Mouse (Mus musculus) intestine, embryonic 14.5 days (tissue): ENCODE results near the gene Kmo. TPM values are rescaled to one million over a fixed set of nuclear protein-coding genes. Genes with fewer than 3 reads are reported as not detected.

Experiments used
- ATAC-seq: fragments of 200-750 bp; cut with Nextera tagmentation; replicated peaks from 2 replicates; pipeline ENCODE4 v1.8.0; 2017; ENCODE audit warnings: low read depth, moderate number of reproducible peaks, moderate TSS enrichment, moderate library complexity; ENCODE audit not compliant: low FRiP score, low TSS enrichment
- DNase-seq: peaks from one replicate; pipeline ENCODE4 v3.0.0-alpha.2; 2018; ENCODE audit warnings: low spot score
- H3K27ac ChIP-seq: fragments of 300-500 bp; sonication (generic); 2 replicates; pipeline ENCODE4 v1.5.1; 2014; ENCODE audit warnings: low read depth, mild to moderate bottlenecking, control low read depth
- H3K27me3 ChIP-seq: fragments of 300-500 bp; sonication (generic); replicated peaks from 2 replicates; pipeline ENCODE4 v1.6.1; 2014; ENCODE audit warnings: low read length, control low read depth; ENCODE audit not compliant: control insufficient read depth, insufficient read depth
- H3K36me3 ChIP-seq: fragments of 300-500 bp; sonication (generic); 2 replicates; pipeline ENCODE4 v1.6.1; 2014; ENCODE audit warnings: low read length, control low read depth; ENCODE audit not compliant: control insufficient read depth, insufficient read depth
- H3K4me1 ChIP-seq: fragments of 300-500 bp; sonication (generic); replicated peaks from 2 replicates; pipeline ENCODE4 v1.6.1; 2014; ENCODE audit warnings: low read length, control low read depth, mixed read lengths; ENCODE audit not compliant: control insufficient read depth, insufficient read depth
- H3K4me2 ChIP-seq: fragments of 300-500 bp; sonication (generic); 2 replicates; pipeline ENCODE4 v1.6.1; 2014; ENCODE audit warnings: low read length
- H3K4me3 ChIP-seq: fragments of 300-500 bp; sonication (generic); 2 replicates; pipeline ENCODE4 v1.5.1; 2014; ENCODE audit warnings: low read depth, low read length, control low read depth, mixed read lengths
- H3K9ac ChIP-seq: fragments of 300-500 bp; sonication (generic); 2 replicates; pipeline ENCODE4 v1.6.1; 2014; ENCODE audit warnings: mild to moderate bottlenecking, low read length
- H3K9me3 ChIP-seq: fragments of 300-500 bp; sonication (generic); 2 replicates; pipeline ENCODE4 v1.6.1; 2016; ENCODE audit warnings: low read length, control low read depth; ENCODE audit not compliant: control insufficient read depth
- WGBS: fragments of 180-500 bp; shearing (Covaris S2); extraction: QIAGEN DNeasy Blood & Tissue Kit; methylation state at CpG from one replicate; pipeline ENCODE4 v1.1.7; 2014; 5-methylcytosine and 5-hydroxymethylcytosine counted together
- polyA plus RNA-seq: library from polyadenylated mRNA; unstranded; fragments of >200 nt; fragmentation: Nextera tagmentation; extraction: Ambion mirVana; gene quantifications from 2 replicates; pipeline ENCODE4 v1.2.1, GENCODE M21; 2014

Gene Kmo
- polyA plus RNA-seq, 1 experiment from 2014 or later = 0.46 TPM

GRCm38 (mm10) chr1:175625990-175626692 is 6.0 kb downstream of the Kmo start:
- WGBS = 85% methylated on average over 1 of the region's 1 CpGs
- H3K4me2 ChIP-seq = peak overlapping the region; percentile 67
- peak overlapping the region; percentile 80 for H3K27ac ChIP-seq
- no peaks in the 10 kb centered on the region for H3K9me3 ChIP-seq
- peak; percentile 28; the same call in 1 of the 2 replicates for ATAC-seq
- peaks cover 12% of the 10 kb centered on the region for H3K4me1 ChIP-seq
- no peak for DNase-seq
- H3K9ac ChIP-seq = peak overlapping the region; percentile 34; the same call in 1 of the 2 replicates
- peak overlapping the region; percentile 86 for H3K4me3 ChIP-seq
- H3K36me3 ChIP-seq = no peaks in the 10 kb centered on the region
- H3K27me3 ChIP-seq = no peaks in the 10 kb centered on the region

GRCm38 (mm10) chr1:175629248-175629647 is 9.1 kb downstream of the Kmo start:
- DNase-seq (no peak), ATAC-seq (no peak)
- Histone ChIP-seq H3K36me3 (no peaks in the 10 kb centered on the region), H3K27ac (no peak overlapping the region), H3K4me1 (peaks cover 6% of the 10 kb centered on the region), H3K9me3 (no peaks in the 10 kb centered on the region), H3K4me3 (no peak overlapping the region), H3K9ac (no peak overlapping the region), H3K27me3 (no peaks in the 10 kb centered on the region), H3K4me2 (no peak overlapping the region)
- WGBS = 90% methylated on average over 6 of the region's 6 CpGs

GRCm38 (mm10) chr1:175630345-175630744 is 10.2 kb downstream of the Kmo start:
- Histone ChIP-seq H3K27ac (no peak overlapping the region), H3K36me3 (no peaks in the 10 kb centered on the region), H3K4me1 (no peaks in the 10 kb centered on the region), H3K9ac (no peak overlapping the region), H3K4me3 (no peak overlapping the region), H3K4me2 (no peak overlapping the region), H3K27me3 (no peaks in the 10 kb centered on the region), H3K9me3 (no peaks in the 10 kb centered on the region)
- WGBS = 77% methylated on average over 5 of the region's 5 CpGs
- DNase-seq (no peak), ATAC-seq (no peak)

GRCm38 (mm10) chr1:175631080-175631479 is 10.9 kb downstream of the Kmo start:
- 89% methylated on average over 3 of the region's 3 CpGs for WGBS

GRCm38 (mm10) chr1:175631721-175632221 is 11.6 kb downstream of the Kmo start:
- DNase-seq = no peak
- H3K4me2 ChIP-seq = no peak overlapping the region
- H3K9me3 ChIP-seq = no peaks in the 10 kb centered on the region
- H3K36me3 ChIP-seq = no peaks in the 10 kb centered on the region
- H3K27ac ChIP-seq = no peak overlapping the region
- H3K27me3 ChIP-seq = no peaks in the 10 kb centered on the region
- H3K4me3 ChIP-seq = no peak overlapping the region
- H3K4me1 ChIP-seq = no peaks in the 10 kb centered on the region
- WGBS = 70% methylated on average over 10 of the region's 10 CpGs
- H3K9ac ChIP-seq = no peak overlapping the region
- ATAC-seq = no peak

More at GRCm38 (mm10) chr1:175631080-175631479, 10.9 kb downstream of the Kmo start:
- ATAC-seq = no peak
- H3K27ac ChIP-seq = no peak overlapping the region
- H3K36me3 ChIP-seq = no peaks in the 10 kb centered on the region
- no peak overlapping the region for H3K4me2 ChIP-seq
- no peak overlapping the region for H3K9ac ChIP-seq
- H3K27me3 ChIP-seq = no peaks in the 10 kb centered on the region
- H3K4me3 ChIP-seq = no peak overlapping the region
- H3K4me1 ChIP-seq = no peaks in the 10 kb centered on the region
- no peaks in the 10 kb centered on the region for H3K9me3 ChIP-seq
- DNase-seq = no peak

- Histone ChIP-seq H3K9me3 (no peaks in the 10 kb centered on the region), H3K4me3 (no peak overlapping the region), H3K27me3 (no peaks in the 10 kb centered on the region), H3K36me3 (no peaks in the 10 kb centered on the region), H3K4me2 (no peak overlapping the region), H3K4me1 (no peaks in the 10 kb centered on the region), H3K9ac (no peak overlapping the region), H3K27ac (no peak overlapping the region)
- no peak for ATAC-seq
- no peak for DNase-seq
- 95% methylated on average over 14 of the region's 14 CpGs for WGBS
Measured at GRCm38 (mm10) chr1:175632470-175632869, 12.3 kb downstream of the Kmo start.

GRCm38 (mm10) chr1:175637677-175638076 is 17.5 kb downstream of the Kmo start:
- no peak for DNase-seq
- H3K4me2 ChIP-seq = no peak overlapping the region
- no peak overlapping the region for H3K4me3 ChIP-seq
- no peaks in the 10 kb centered on the region for H3K27me3 ChIP-seq
- H3K4me1 ChIP-seq = no peaks in the 10 kb centered on the region
- H3K27ac ChIP-seq = no peak overlapping the region
- ATAC-seq = no peak
- H3K36me3 ChIP-seq = no peaks in the 10 kb centered on the region
- WGBS = 80% methylated on average over 7 of the region's 7 CpGs
- H3K9me3 ChIP-seq = no peaks in the 10 kb centered on the region
- no peak overlapping the region for H3K9ac ChIP-seq

- 84% methylated on average over 7 of the region's 7 CpGs for WGBS
- H3K36me3 ChIP-seq = no peaks in the 10 kb centered on the region
- H3K9me3 ChIP-seq = no peaks in the 10 kb centered on the region
- no peak overlapping the region for H3K4me2 ChIP-seq
- no peaks in the 10 kb centered on the region for H3K4me1 ChIP-seq
- DNase-seq = no peak
- H3K9ac ChIP-seq = no peak overlapping the region
- H3K4me3 ChIP-seq = no peak overlapping the region
- no peaks in the 10 kb centered on the region for H3K27me3 ChIP-seq
- no peak overlapping the region for H3K27ac ChIP-seq
- no peak for ATAC-seq
Measured at GRCm38 (mm10) chr1:175639072-175639471, 18.9 kb downstream of the Kmo start.
